Mouse (Mus musculus) E14TG2a.4 (cell line): ENCODE data around the gene Sema6d.

Source experiments
- CTCF ChIP-seq: conservative IDR thresholded peaks from 2 replicates; pipeline ENCODE4 v1.5.1; 2014; ENCODE audit warnings: low read length
- NANOG ChIP-seq: IDR thresholded peaks from 2 replicates; pipeline ENCODE4 v1.6.1; 2014; ENCODE audit warnings: borderline replicate concordance, low read length, mixed read lengths

GRCm38 (mm10) chr2:124627664-124628063 is 537.9 kb downstream of the Sema6d start:
- TF ChIP-seq CTCF (no peak), NANOG (no peak)
